Mouse (Mus musculus) brain, embryonic 14.5 days (tissue): Measurements from ENCODE around the gene Asb5.

ENCODE experiments used
- CTCF ChIP-seq: fragments of 200-500 bp; IDR thresholded peaks from 2 replicates; pipeline ENCODE4 v1.5.1; 2012; ENCODE audit warnings: inconsistent platforms, mild to moderate bottlenecking, moderate library complexity, borderline replicate concordance; ENCODE audit not compliant: insufficient read depth, insufficient read length; ENCODE audit errors: extremely low read depth
- POLR2A ChIP-seq: fragments of 200-500 bp; IDR thresholded peaks from 2 replicates; pipeline ENCODE4 v1.6.1; 2012; ENCODE audit warnings: mild to moderate bottlenecking, inconsistent platforms, borderline replicate concordance; ENCODE audit not compliant: poor library complexity, insufficient read depth, insufficient read length, severe bottlenecking; ENCODE audit errors: extremely low read depth

DNA sequence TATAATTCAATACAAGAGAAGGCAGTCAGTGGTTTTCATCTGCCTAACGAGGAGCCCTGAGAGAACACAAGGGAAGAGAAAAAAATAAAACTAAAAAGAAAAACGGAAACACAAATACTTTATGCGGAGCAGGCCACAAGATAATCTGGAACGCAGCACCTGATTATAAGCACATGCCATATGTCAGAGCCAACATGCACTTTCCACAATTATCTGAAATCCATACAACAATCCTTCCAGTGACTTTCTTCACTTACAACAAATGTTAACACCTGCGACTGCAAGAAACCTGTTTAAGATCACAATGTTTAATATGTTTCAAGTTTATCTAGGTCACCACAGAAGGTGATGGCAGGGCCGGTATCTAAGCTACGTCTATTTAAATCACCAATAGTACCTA is 809 bp upstream of the Asb5 start:
- no peak for TF ChIP-seq CTCF
- no peak for TF ChIP-seq POLR2A
